Mouse (Mus musculus) layer of hippocampus, postnatal 25 days (tissue): ENCODE measurements at regions not wholly inside any gene's neighbourhood (a gene's known extent, or its start where the extent isn't known, plus 50 kb on each side); places are given as distances from the start of the nearest gene placed in this dataset.
"Not testable (repeated sequence)": the region's sequence is repeated elsewhere in the genome, so short reads cannot be mapped to it uniquely, and the experiment has no call there.

Experiments used
- DNase-seq, 2 experiments: peaks; one replicate each; pipeline ENCODE4 v3.0.0; 2022; ENCODE audit warnings: mixed read lengths in 2 of 2, low spot score in 1 of 2; ENCODE audit errors: extremely low spot score in 1 of 2

- no peak for DNase-seq
These were observed 178.5 kb downstream of the Tmem114 start for GRCm38 (mm10) chr16:8246445-8246844.

- DNase-seq: no peak
These were observed 179.3 kb downstream of the Tmem114 start for GRCm38 (mm10) chr16:8245612-8246011.

- no peak for DNase-seq
These were observed 190.6 kb downstream of the Tmem114 start for GRCm38 (mm10) chr16:8234351-8234750.

GRCm38 (mm10) chr16:8232079-8232478 is 192.9 kb downstream of the Tmem114 start:
- DNase-seq: no peak

- no peak for DNase-seq
These were observed 201.2 kb downstream of the Tmem114 start for GRCm38 (mm10) chr16:8223625-8224300.

GRCm38 (mm10) chr16:8208251-8209181 is 216.4 kb downstream of the Tmem114 start:
- peak in 1 of 2 experiments; percentile 3 for DNase-seq

- DNase-seq: no peak
These were observed 219.9 kb downstream of the Tmem114 start for GRCm38 (mm10) chr16:8205014-8205413.

GRCm38 (mm10) chr16:8201306-8201705 is 223.6 kb downstream of the Tmem114 start:
- DNase-seq: no peak

GRCm38 (mm10) chr16:8198771-8199562 is 226.0 kb downstream of the Tmem114 start:
- no peak for DNase-seq

- no peak for DNase-seq
These were observed 235.3 kb downstream of the Tmem114 start for GRCm38 (mm10) chr16:8189472-8190240.

GRCm38 (mm10) chr16:8189071-8189470 is 235.9 kb downstream of the Tmem114 start:
- DNase-seq: no peak

GRCm38 (mm10) chr16:8188505-8188904 is 236.4 kb downstream of the Tmem114 start:
- no peak for DNase-seq

- DNase-seq: no peak
These were observed 240.2 kb downstream of the Tmem114 start for GRCm38 (mm10) chr16:8184781-8185180.

- no peak for DNase-seq
These were observed 246.0 kb downstream of the Tmem114 start for GRCm38 (mm10) chr16:8178946-8179345.

- not testable (repeated sequence) for DNase-seq
These were observed 247.7 kb downstream of the Tmem114 start for GRCm38 (mm10) chr16:8177226-8177625.

- DNase-seq: no peak
These were observed 248.8 kb downstream of the Tmem114 start for GRCm38 (mm10) chr16:8176126-8176525.
